Mouse (Mus musculus): ENCODE data around the gene Fam189b. TPM values are rescaled to one million over a fixed set of nuclear protein-coding genes. Genes with fewer than 3 reads are reported as not detected.
A peak's percentile ranks its signal among the peaks of the same experiment; 100 is the strongest.

The Fam189b gene
- total and polyA plus RNA-seq, 2 experiments: 0.09 to 4.1 TPM

DNA sequence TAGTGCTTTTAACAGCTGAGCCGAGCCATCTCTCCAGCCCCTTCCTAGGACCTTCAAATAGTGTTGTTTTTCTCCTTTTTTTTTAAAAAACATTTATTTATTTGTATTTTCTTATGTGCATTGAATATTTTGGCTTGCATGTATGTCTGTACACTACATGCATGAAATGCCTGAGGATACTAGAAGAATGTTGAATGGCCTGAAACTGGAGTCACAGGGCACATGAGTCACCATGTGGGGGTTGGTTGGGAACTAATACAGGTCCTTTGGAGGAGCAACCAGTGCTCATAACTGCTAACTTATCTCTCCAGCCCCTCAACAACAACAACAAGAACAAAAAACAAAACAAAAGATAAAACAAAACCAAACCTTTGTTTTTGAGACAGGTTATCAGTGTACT lies 19.8 kb upstream of the Fam189b start:
- no peak for DNase-seq (ENCODE audit: extremely low read depth, low read depth, low spot score)
- 84% methylated on average over 1 of the region's 1 CpGs for WGBS
- peaks cover 10% of the 10 kb centered on the region; the same call in 1 of the 2 replicates for H3K36me3 ChIP-seq (ENCODE audit: control insufficient read depth, insufficient read depth, low read length)
- TF ChIP-seq CTCF (IDR thresholded peaks at IDR 0.05; ENCODE audit: low read depth, low read length) (no peak), POLR2A (IDR thresholded peaks at IDR 0.05; ENCODE audit: extremely low read depth, insufficient read depth, low read length) (no peak)
- H3K27me3 ChIP-seq (ENCODE audit: control insufficient read depth, insufficient read depth, low read length): no peaks in the 10 kb centered on the region
- no peak overlapping the region for H3K4me3 ChIP-seq (ENCODE audit: insufficient read depth, low read depth, low read length)
- no peak overlapping the region for H3K27ac ChIP-seq (replicated peaks; ENCODE audit: insufficient read depth, low read depth, low read length)
- H3K79me2 ChIP-seq (ENCODE audit: control insufficient read depth, insufficient read depth, low read length): peaks cover 3% of the 10 kb centered on the region; the same call in 1 of the 2 replicates
- peaks cover 15% of the 10 kb centered on the region for H3K4me1 ChIP-seq (ENCODE audit: control insufficient read depth, insufficient read depth, low read length)
- H3K9ac ChIP-seq (ENCODE audit: low read depth, low read length): no peak overlapping the region

DNA sequence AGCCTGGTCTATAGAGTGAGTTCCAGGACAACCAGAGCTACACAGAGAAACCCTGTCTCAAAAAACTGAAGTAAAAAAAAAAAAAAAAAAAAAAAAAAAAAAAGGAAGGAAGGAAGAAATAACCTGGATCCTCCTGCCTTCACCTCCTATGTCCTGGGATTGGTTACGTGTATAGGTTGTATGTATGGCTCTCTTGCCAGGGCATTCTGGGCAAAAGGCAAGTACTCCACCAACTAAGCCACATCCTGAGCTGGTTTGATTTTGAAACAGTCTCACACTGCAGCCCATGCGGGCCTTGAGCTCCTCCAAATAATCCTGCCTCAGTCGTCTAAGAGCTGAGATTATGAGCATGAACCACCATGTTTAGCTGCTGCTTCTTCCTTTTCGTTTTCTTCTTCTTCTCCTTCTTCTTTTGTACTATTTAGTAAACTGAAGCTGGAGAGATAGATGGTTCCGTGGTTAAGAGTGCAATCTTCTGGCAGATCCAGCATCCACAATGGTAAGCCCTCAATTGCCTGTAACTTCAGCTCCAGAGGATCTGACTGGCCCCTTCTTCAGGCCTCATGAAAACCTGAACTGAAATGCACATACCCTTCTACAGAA lies 19.2 kb upstream of the Fam189b start:
- Histone ChIP-seq H3K9ac (ENCODE audit: low read depth, low read length) (no peak overlapping the region), H3K27me3 (ENCODE audit: control insufficient read depth, insufficient read depth, low read length) (no peaks in the 10 kb centered on the region), H3K27ac (replicated peaks; ENCODE audit: insufficient read depth, low read depth, low read length) (no peak overlapping the region), H3K79me2 (ENCODE audit: control insufficient read depth, insufficient read depth, low read length) (peaks cover 3% of the 10 kb centered on the region; the same call in 1 of the 2 replicates), H3K4me3 (ENCODE audit: insufficient read depth, low read depth, low read length) (no peak overlapping the region), H3K36me3 (ENCODE audit: control insufficient read depth, insufficient read depth, low read length) (peaks cover 14% of the 10 kb centered on the region), H3K4me1 (ENCODE audit: control insufficient read depth, insufficient read depth, low read length) (peaks cover 15% of the 10 kb centered on the region)
- TF ChIP-seq POLR2A (IDR thresholded peaks at IDR 0.05; ENCODE audit: extremely low read depth, insufficient read depth, low read length): no peak
- no peak for TF ChIP-seq CTCF (IDR thresholded peaks at IDR 0.05; ENCODE audit: low read depth, low read length)
- DNase-seq (ENCODE audit: extremely low read depth, low read depth, low spot score): no peak
- 68% methylated on average over 5 of the region's 5 CpGs for WGBS

DNA sequence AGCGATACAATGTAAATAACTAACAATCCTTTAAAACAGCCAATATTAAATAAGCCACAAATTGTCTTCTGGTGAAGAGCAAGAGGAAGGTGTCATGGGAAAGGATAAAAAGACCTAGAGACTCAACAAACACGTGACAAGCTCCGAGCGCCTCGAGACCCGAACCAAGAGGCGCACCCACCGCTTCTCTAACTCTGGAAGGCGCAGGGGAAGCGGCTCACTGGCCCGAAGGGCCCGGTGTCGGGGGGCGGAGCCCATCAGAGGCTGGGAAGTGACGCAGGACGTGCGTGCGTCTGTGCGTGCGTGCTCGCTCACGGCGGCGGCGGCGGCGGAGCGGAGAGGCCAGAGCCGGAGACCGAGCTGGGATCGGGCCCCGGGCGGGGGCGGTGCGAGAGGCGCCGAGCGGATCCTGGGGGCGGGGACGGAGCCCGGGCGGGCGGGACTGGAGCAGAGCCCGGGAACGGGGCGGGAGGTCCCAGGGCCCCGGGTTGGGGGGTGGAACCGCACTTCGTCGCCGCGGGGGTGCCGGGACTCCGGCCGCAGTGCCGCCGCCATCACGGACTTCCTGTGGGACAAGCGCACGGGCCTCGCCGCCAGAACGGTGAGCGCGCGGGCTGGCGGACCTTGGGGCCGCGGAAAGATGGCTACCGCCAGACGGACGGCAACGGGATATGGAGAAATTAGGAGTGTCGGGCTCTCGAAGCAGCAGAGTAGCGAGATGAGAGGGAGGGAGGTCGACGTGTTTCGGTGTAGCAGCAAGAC lies 18.3 kb upstream of the Fam189b start, which contains the start of gene Clk2:
Gene Clk2, plus strand, starts transcription at position 290 of the 762 bp plus-strand sequence.
- H3K4me1 ChIP-seq (ENCODE audit: control insufficient read depth, insufficient read depth, low read length): peaks cover 15% of the 10 kb centered on the region
- no peaks in the 10 kb centered on the region for H3K27me3 ChIP-seq (ENCODE audit: control insufficient read depth, insufficient read depth, low read length)
- TF ChIP-seq CTCF (IDR thresholded peaks at IDR 0.05; ENCODE audit: low read depth, low read length) (no peak), POLR2A (IDR thresholded peaks at IDR 0.05; ENCODE audit: extremely low read depth, insufficient read depth, low read length) (peak; percentile 80)
- under 1% methylated on average over 71 of the region's 79 CpGs for WGBS
- H3K36me3 ChIP-seq (ENCODE audit: control insufficient read depth, insufficient read depth, low read length): peaks cover 22% of the 10 kb centered on the region
- DNase-seq (ENCODE audit: extremely low read depth, low read depth, low spot score): peak; percentile 77
- H3K4me3 ChIP-seq (ENCODE audit: insufficient read depth, low read depth, low read length): peak within 1 kb of the TSS; percentile 69
- H3K27ac ChIP-seq (replicated peaks; ENCODE audit: insufficient read depth, low read depth, low read length): peak within 1 kb of the TSS; percentile 54
- peak within 1 kb of the TSS; percentile 89 for H3K9ac ChIP-seq (ENCODE audit: low read depth, low read length)
- peaks cover 3% of the 10 kb centered on the region; the same call in 1 of the 2 replicates for H3K79me2 ChIP-seq (ENCODE audit: control insufficient read depth, insufficient read depth, low read length)

DNA sequence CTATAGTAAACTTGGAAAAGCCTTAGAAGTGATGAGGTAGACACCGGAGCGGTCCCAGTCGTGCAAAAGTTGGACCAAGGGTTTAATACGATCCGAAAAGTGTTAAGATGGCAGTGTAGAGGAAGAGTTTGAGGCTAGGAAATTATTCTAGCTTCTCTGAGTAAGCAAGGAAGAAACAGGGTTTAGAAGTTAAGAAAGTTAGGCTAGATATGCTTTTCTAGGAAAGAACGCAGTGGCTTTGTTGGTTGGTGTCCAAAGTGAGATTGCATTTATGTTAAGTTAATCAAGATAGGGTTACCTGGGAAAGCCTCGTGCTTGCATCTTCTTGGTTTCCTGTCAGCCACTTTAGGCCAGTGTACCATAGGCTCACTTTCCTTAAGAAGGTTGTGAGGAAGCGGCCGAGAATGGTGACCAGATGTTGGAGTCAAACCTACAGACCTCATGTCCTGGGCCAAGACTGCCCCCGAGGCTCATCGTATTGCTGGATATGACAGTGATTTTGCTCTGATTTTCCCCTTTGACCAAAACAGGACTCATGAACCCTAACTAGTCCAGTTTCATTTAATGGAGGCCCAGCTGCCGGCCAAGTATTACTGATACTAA lies 17.6 kb upstream of the Fam189b start:
- Histone ChIP-seq H3K4me1 (ENCODE audit: control insufficient read depth, insufficient read depth, low read length) (peaks cover 15% of the 10 kb centered on the region), H3K4me3 (ENCODE audit: insufficient read depth, low read depth, low read length) (peak overlapping the region; percentile 69), H3K27me3 (ENCODE audit: control insufficient read depth, insufficient read depth, low read length) (no peaks in the 10 kb centered on the region), H3K27ac (replicated peaks; ENCODE audit: insufficient read depth, low read depth, low read length) (peak overlapping the region; percentile 54), H3K36me3 (ENCODE audit: control insufficient read depth, insufficient read depth, low read length) (peaks cover 29% of the 10 kb centered on the region), H3K9ac (ENCODE audit: low read depth, low read length) (peak overlapping the region; percentile 89), H3K79me2 (ENCODE audit: control insufficient read depth, insufficient read depth, low read length) (peaks cover 3% of the 10 kb centered on the region; the same call in 1 of the 2 replicates)
- peak; percentile 34 for DNase-seq (ENCODE audit: extremely low read depth, low read depth, low spot score)
- TF ChIP-seq CTCF (IDR thresholded peaks at IDR 0.05; ENCODE audit: low read depth, low read length) (no peak), POLR2A (IDR thresholded peaks at IDR 0.05; ENCODE audit: extremely low read depth, insufficient read depth, low read length) (no peak)
- 15% methylated on average over 12 of the region's 12 CpGs for WGBS

- H3K27ac ChIP-seq (replicated peaks; ENCODE audit: insufficient read depth, low read depth, low read length): no peak overlapping the region
- no peak overlapping the region for H3K4me3 ChIP-seq (ENCODE audit: insufficient read depth, low read depth, low read length)
- TF ChIP-seq POLR2A (IDR thresholded peaks at IDR 0.05; ENCODE audit: extremely low read depth, insufficient read depth, low read length) (no peak), CTCF (IDR thresholded peaks at IDR 0.05; ENCODE audit: low read depth, low read length) (no peak)
- H3K27me3 ChIP-seq (ENCODE audit: control insufficient read depth, insufficient read depth, low read length): no peaks in the 10 kb centered on the region
- no peak for DNase-seq (ENCODE audit: extremely low read depth, low read depth, low spot score)
- H3K36me3 ChIP-seq (ENCODE audit: control insufficient read depth, insufficient read depth, low read length): peaks cover 40% of the 10 kb centered on the region
- peaks cover 15% of the 10 kb centered on the region for H3K4me1 ChIP-seq (ENCODE audit: control insufficient read depth, insufficient read depth, low read length)
- peaks cover 3% of the 10 kb centered on the region; the same call in 1 of the 2 replicates for H3K79me2 ChIP-seq (ENCODE audit: control insufficient read depth, insufficient read depth, low read length)
- 96% methylated on average over 19 of the region's 19 CpGs for WGBS
- no peak overlapping the region for H3K9ac ChIP-seq (ENCODE audit: low read depth, low read length)
Observed at GRCm38 (mm10) chr3:89166945-89167344, 16.0 kb upstream of the Fam189b start.

Data from liver, adult 2 months (tissue).